Mouse (Mus musculus) ES-Bruce4 (cell line): ENCODE measurements at regions not wholly inside any gene's neighbourhood (a gene's known extent, or its start where the extent isn't known, plus 50 kb on each side); places are given as distances from the start of the nearest gene placed in this dataset.

Experiments used
- CTCF ChIP-seq: IDR thresholded peaks from one replicate; pipeline ENCODE4 v1.8.1; 2011; ENCODE audit warnings: low read depth, low read length
- EP300 ChIP-seq: IDR thresholded peaks from 2 replicates; pipeline ENCODE4 v1.6.1; 2011; ENCODE audit warnings: low read depth, low read length; ENCODE audit not compliant: insufficient read depth
- POLR2A ChIP-seq: IDR thresholded peaks from one replicate; pipeline ENCODE4 v1.8.1; 2011; ENCODE audit warnings: low read length; ENCODE audit not compliant: insufficient read depth

DNA sequence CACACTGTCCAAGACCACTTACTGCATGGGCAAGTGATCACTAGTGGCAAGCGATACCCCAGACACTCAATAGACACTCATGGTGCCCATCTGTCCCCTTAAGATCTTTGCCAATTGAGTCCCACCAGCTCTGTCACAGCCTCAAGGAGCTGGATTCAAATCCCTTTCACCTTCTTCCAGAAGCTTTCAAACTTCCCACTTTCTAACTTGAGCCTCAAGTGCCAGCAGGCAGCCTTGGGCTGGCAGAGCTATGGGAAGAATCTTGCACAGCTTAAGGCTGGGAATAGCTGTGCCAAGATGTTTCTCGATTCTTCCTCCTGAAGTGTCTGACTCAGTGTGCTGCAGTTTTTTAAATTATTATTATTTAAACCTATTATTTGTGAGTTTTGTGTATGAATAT, 699.2 kb downstream of the Hs3st4 start:
- no peak for TF ChIP-seq CTCF
- TF ChIP-seq EP300, result no peak
- no peak for TF ChIP-seq POLR2A
